Mouse (Mus musculus) liver, embryonic 12.5 days (tissue): ENCODE data around the gene Asna1. TPM values are rescaled to one million over a fixed set of nuclear protein-coding genes. Genes with fewer than 3 reads are reported as not detected.

Experiments
- ATAC-seq: fragments of 200-750 bp; cut with Nextera tagmentation; 2 replicates; pipeline ENCODE4 v1.8.0; 2017; ENCODE audit warnings: moderate number of reproducible peaks, mild to moderate bottlenecking, moderate library complexity
- H3K27ac ChIP-seq: fragments of 300-500 bp; sonication (generic); 2 replicates; pipeline ENCODE4 v1.5.1; 2016; ENCODE audit warnings: mild to moderate bottlenecking
- H3K27me3 ChIP-seq: fragments of 300-500 bp; sonication (generic); replicated peaks from 2 replicates; pipeline ENCODE4 v1.6.1; 2016; ENCODE audit warnings: mild to moderate bottlenecking, moderate library complexity
- H3K36me3 ChIP-seq: fragments of 300-500 bp; sonication (generic); 2 replicates; pipeline ENCODE4 v1.6.1; 2016; ENCODE audit warnings: mild to moderate bottlenecking, moderate library complexity
- H3K4me1 ChIP-seq: fragments of 300-500 bp; sonication (generic); 2 replicates; pipeline ENCODE4 v1.6.1; 2016
- H3K4me2 ChIP-seq: fragments of 300-500 bp; sonication (generic); 2 replicates; pipeline ENCODE4 v1.6.1; 2016; ENCODE audit warnings: mild to moderate bottlenecking, moderate library complexity
- H3K4me3 ChIP-seq: fragments of 300-500 bp; sonication (generic); 2 replicates; pipeline ENCODE4 v1.5.1; 2016; ENCODE audit warnings: mild to moderate bottlenecking, moderate library complexity
- H3K9ac ChIP-seq: fragments of 300-500 bp; sonication (generic); 2 replicates; pipeline ENCODE4 v1.6.1; 2016; ENCODE audit warnings: mild to moderate bottlenecking, moderate library complexity
- H3K9me3 ChIP-seq: fragments of 300-500 bp; sonication (generic); replicated peaks from 2 replicates; pipeline ENCODE4 v1.6.1; 2016; ENCODE audit warnings: mild to moderate bottlenecking, moderate library complexity
- WGBS: fragments of 180-500 bp; shearing (Covaris S2); methylation state at CpG from one replicate; pipeline ENCODE4 v1.1.7; 2016; ENCODE audit not compliant: insufficient replicate concordance; 5-methylcytosine and 5-hydroxymethylcytosine counted together
- polyA plus RNA-seq: library from polyadenylated mRNA; unstranded; fragments of >200 nt; fragmentation: Nextera tagmentation; extraction: Ambion mirVana; gene quantifications from 2 replicates; pipeline ENCODE4 v1.2.1, GENCODE M21; 2016

The Asna1 gene
- polyA plus RNA-seq, 1 experiment from 2014 or later, result 87.3 TPM

DNA sequence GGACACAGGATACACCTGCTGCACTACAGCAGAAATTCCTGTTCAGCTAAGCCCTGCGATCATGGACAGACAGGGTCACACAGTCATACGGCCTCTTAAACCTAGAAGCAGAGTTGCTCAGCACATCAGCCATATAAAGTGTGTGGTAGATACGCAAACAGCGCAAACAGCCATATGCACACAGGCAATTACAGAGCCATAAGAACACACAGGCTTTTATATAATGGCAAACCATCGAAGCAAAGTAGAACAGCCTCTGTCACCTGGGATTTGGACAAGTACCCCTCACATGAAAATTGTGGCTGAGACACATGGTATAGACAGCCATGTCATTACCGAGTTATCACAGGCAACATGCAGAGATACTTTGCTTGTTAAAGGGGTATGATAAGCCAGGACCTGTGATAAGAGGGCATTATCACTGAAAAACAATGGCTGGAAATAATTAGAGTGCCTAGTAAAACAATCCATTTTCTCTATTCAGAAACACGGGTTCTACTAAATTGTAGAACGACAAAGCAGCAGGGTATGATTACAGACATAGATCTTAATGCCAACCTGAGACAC, 38.6 kb downstream of the Asna1 start:
- Histone ChIP-seq H3K9ac (peak overlapping the region; percentile 75), H3K4me1 (peaks cover 88% of the 10 kb centered on the region)

GRCm38 (mm10) chr8:84985684-84986378, 39.2 kb downstream of the Asna1 start:
- H3K27me3 ChIP-seq, result no peaks in the 10 kb centered on the region
- H3K4me1 ChIP-seq, result peaks cover 88% of the 10 kb centered on the region
- peak; percentile 30 for ATAC-seq
- WGBS, result under 1% methylated on average over 53 of the region's 53 CpGs
- peak overlapping the region; percentile 83 for H3K27ac ChIP-seq
- H3K36me3 ChIP-seq, result no peaks in the 10 kb centered on the region
- H3K4me2 ChIP-seq, result peak overlapping the region; percentile 94
- H3K4me3 ChIP-seq, result peak overlapping the region; percentile 63
- H3K9ac ChIP-seq, result peak overlapping the region; percentile 75
- H3K9me3 ChIP-seq, result no peaks in the 10 kb centered on the region

More for the DNA sequence above, 38.6 kb downstream of the Asna1 start:
- no peaks in the 10 kb centered on the region for H3K27me3 ChIP-seq
- H3K36me3 ChIP-seq, result no peaks in the 10 kb centered on the region
- no peaks in the 10 kb centered on the region for H3K9me3 ChIP-seq
- H3K27ac ChIP-seq, result peak overlapping the region; percentile 83
- no peak for ATAC-seq
- peak overlapping the region; percentile 94 for H3K4me2 ChIP-seq
- 27% methylated on average over 8 of the region's 8 CpGs for WGBS
- peak overlapping the region; percentile 63 for H3K4me3 ChIP-seq

DNA sequence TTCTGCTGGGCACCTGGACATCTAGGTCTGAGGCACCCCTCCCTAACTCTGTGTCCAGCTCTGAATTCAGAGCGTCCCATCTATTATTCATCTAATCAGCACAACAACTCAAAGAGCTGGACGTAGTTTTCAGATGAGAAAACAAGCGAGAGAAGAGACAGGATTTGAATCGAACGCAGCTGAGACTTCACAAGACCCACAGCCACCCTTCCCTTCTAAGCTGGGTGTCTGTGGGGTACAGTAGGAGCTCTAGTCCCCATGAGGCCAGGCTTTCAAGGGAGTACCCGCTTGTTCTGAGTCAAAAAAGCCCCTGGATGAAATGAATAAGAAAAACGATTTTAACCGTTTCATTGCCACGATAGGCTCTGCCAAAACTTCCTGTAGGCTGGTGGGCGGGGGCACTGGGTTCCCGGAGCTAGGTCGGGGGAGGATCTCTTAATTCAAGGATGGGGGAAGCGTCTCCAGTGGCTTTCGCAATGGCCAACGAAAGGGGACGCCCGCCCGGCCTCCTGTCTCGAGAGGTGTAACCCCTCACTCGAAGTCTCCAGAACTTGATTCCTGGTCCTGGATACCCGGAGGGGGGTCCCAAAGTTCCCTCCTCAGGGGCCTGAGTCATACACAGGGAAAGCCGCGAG, 39.9 kb downstream of the Asna1 start:
- Histone ChIP-seq H3K4me2 (peak overlapping the region; percentile 94), H3K36me3 (no peaks in the 10 kb centered on the region), H3K27ac (peak overlapping the region; percentile 83), H3K4me3 (peak overlapping the region; percentile 63), H3K27me3 (no peaks in the 10 kb centered on the region), H3K4me1 (peaks cover 91% of the 10 kb centered on the region), H3K9ac (peak overlapping the region; percentile 75), H3K9me3 (no peaks in the 10 kb centered on the region)
- ATAC-seq, result no peak
- under 1% methylated on average over 23 of the region's 23 CpGs for WGBS

- ATAC-seq, result peak; percentile 1; the same call in 1 of the 2 replicates
- Histone ChIP-seq H3K27ac (peak overlapping the region; percentile 83), H3K4me3 (peak overlapping the region; percentile 63), H3K9ac (peak overlapping the region; percentile 75), H3K4me1 (peaks cover 96% of the 10 kb centered on the region), H3K4me2 (peak overlapping the region; percentile 94), H3K36me3 (no peaks in the 10 kb centered on the region), H3K9me3 (no peaks in the 10 kb centered on the region), H3K27me3 (no peaks in the 10 kb centered on the region)
- 14% methylated on average over 16 of the region's 16 CpGs for WGBS
Observed at GRCm38 (mm10) chr8:84984294-84985048, 40.6 kb downstream of the Asna1 start.

- H3K9me3 ChIP-seq, result no peaks in the 10 kb centered on the region
- H3K4me2 ChIP-seq, result no peak overlapping the region
- no peaks in the 10 kb centered on the region for H3K36me3 ChIP-seq
- ATAC-seq, result no peak
- 34% methylated on average over 3 of the region's 3 CpGs for WGBS
- peak overlapping the region; percentile 5; the same call in 1 of the 2 replicates for H3K27ac ChIP-seq
- no peak overlapping the region for H3K4me3 ChIP-seq
- peaks cover 97% of the 10 kb centered on the region for H3K4me1 ChIP-seq
- H3K27me3 ChIP-seq, result no peaks in the 10 kb centered on the region
- H3K9ac ChIP-seq, result no peak overlapping the region
Observed at GRCm38 (mm10) chr8:84982499-84983011, 42.5 kb downstream of the Asna1 start.

DNA sequence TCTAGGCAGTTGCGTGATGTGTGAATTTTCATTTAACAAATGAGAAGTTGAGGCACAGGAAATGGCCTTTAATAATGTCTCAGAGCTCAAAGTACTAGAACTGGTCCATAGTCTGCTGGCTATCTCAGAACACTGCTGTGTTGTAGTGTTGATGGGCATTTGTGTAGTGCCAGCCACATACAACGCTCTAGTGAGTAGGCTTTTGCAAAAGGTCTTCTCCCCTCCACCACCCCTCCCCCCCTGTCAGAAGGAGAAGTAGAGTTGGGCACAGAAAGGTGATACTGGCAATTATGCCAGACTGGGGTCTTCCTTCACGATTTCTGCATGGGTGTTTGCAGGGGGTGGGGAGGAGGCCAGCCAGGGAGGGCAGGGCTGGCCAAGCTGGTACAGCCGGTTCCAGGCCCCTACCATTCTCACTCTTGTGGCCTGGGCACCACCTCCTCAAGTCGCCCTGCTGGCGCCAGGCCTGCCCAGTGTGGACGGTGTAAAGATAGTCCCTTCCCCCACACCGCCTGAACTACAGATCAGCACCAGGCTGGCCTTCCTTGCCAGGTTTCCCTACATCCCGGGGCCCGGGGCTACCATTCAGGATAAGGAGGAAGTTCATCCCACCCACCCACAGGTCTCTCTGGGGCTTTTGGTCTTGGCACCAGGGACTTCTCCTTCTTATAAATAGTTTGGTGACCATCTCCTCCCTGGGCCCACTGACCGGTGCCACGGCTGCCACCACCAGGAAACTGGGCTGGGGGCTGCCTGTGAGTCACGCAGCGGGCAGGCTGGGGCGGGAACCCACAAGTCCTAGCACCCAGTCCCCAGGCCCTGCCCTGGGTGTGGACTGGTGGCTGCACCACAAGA, 43.2 kb downstream of the Asna1 start:
- H3K4me1 ChIP-seq, result peaks cover 98% of the 10 kb centered on the region
- no peak overlapping the region for H3K4me2 ChIP-seq
- no peaks in the 10 kb centered on the region for H3K9me3 ChIP-seq
- no peak overlapping the region for H3K9ac ChIP-seq
- WGBS, result 60% methylated on average over 15 of the region's 15 CpGs
- no peak overlapping the region for H3K4me3 ChIP-seq
- peak overlapping the region; percentile 97; the same call in 1 of the 2 replicates for H3K27ac ChIP-seq
- ATAC-seq, result no peak
- H3K36me3 ChIP-seq, result no peaks in the 10 kb centered on the region
- no peaks in the 10 kb centered on the region for H3K27me3 ChIP-seq

GRCm38 (mm10) chr8:84980622-84981358, 44.3 kb downstream of the Asna1 start:
- Histone ChIP-seq H3K9ac (peak overlapping the region; percentile 14; the same call in 1 of the 2 replicates), H3K4me3 (peak overlapping the region; percentile 81), H3K36me3 (no peaks in the 10 kb centered on the region), H3K9me3 (no peaks in the 10 kb centered on the region), H3K4me2 (peak overlapping the region; percentile 94), H3K27ac (peak overlapping the region; percentile 97), H3K27me3 (no peaks in the 10 kb centered on the region), H3K4me1 (peaks cover 96% of the 10 kb centered on the region)
- 40% methylated on average over 11 of the region's 11 CpGs for WGBS
- no peak for ATAC-seq

- Histone ChIP-seq H3K27me3 (no peaks in the 10 kb centered on the region), H3K4me1 (peaks cover 96% of the 10 kb centered on the region), H3K36me3 (peaks cover 8% of the 10 kb centered on the region), H3K9ac (peak overlapping the region; percentile 86), H3K27ac (peak overlapping the region; percentile 97), H3K9me3 (no peaks in the 10 kb centered on the region), H3K4me2 (peak overlapping the region; percentile 94), H3K4me3 (peak overlapping the region; percentile 81)
- ATAC-seq, result peak; percentile 55
- WGBS, result under 1% methylated on average over 35 of the region's 42 CpGs
Observed at GRCm38 (mm10) chr8:84979599-84980421, 45.3 kb downstream of the Asna1 start.

DNA sequence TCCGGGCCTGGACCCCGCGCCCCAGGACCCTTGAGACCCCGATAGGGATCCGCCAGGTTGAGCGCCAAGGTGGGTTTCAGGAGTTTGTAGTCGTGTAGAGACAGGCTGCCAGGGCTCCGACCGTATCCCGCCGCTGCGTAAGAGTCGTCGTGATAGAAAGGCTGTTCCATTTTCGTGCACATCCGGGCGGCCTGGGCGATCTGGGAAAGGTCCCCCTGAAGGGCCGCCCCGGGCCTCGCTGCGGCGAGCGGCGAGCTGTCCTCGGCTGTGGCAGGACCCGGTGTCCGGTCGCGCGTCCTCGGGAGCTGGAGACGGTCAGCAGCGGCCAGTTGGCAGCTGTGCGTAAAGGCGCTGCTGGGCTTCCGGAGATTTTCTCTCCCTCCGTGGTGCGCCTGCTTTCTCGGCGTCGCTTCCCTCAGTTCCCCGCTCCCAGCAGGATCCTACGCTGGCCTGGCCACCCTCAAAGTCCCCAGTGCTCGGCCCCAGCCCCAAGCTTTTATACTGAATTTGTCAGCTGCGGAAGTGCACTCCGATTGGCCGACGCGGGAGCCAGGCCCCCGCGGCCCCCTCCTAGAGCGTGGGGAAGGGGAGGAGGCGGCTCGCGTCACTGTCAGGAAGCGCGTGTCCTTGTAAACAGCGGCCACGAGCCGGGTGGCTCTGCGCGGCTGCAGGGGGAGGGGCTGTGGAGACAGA, 46.7 kb downstream of the Asna1 start, which contains the start of gene Junb:
Gene Junb (minus strand): TSS at position 471 of the 693 bp plus-strand sequence.
- H3K36me3 ChIP-seq, result peaks cover 22% of the 10 kb centered on the region
- H3K4me3 ChIP-seq, result peak within 1 kb of the TSS; percentile 81
- peak; percentile 40 for ATAC-seq
- peak within 1 kb of the TSS; percentile 97 for H3K27ac ChIP-seq
- no peaks in the 10 kb centered on the region for H3K9me3 ChIP-seq
- peaks cover 96% of the 10 kb centered on the region for H3K4me1 ChIP-seq
- no peaks in the 10 kb centered on the region for H3K27me3 ChIP-seq
- peak within 1 kb of the TSS; percentile 94 for H3K4me2 ChIP-seq
- WGBS, result under 1% methylated on average over 63 of the region's 63 CpGs
- H3K9ac ChIP-seq, result peak within 1 kb of the TSS; percentile 86
